Mouse (Mus musculus): ENCODE measurements around the gene Bloc1s3.

DNA sequence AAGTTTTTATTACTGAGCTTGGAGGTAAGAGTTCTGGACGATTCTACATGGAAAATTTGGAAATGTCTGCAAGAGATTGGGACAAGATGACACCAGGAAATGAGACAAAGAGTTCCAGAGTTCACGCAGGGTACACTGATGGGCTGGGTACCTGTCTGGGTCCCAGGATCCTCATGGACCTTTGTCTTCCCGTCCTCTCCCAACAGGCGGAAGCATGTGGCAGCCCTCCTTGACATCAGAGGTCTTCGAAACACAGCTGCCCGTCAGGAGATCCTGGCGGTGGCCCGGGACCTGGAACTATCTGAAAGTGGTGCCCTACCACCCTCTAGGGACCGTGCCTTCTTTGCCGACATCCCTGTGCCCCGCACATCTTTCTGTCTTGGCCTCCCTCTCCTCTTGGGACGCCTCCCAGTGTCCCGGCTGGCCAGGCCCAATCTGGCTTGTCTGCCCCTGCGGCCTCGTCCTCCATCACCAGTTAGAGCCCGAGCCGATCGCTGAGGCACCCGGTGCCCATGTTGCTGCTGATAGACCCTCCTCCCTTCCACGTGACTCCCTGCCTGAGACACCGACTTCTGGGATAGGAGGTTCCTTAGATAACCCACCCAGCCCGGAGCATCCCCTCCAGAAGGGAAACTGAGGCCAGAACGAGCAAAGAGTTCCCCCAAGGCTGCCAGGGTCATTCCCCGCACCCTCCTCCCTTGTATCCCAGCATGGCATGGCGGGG lies 13.3 kb downstream of the Bloc1s3 start:
- TF ChIP-seq CTCF (IDR thresholded peaks at IDR 0.05; ENCODE audit: low read depth) (no peak), EP300 (IDR thresholded peaks at IDR 0.05; ENCODE audit: low read depth) (no peak)
